Mouse (Mus musculus) midbrain, embryonic 14.5 days (tissue): ENCODE measurements around the gene Tsen34. TPM values are rescaled to one million over a fixed set of nuclear protein-coding genes. Genes with fewer than 3 reads are reported as not detected.

Experiments used
- ATAC-seq: fragments of 200-750 bp; cut with Nextera tagmentation; 2 replicates; pipeline ENCODE4 v1.8.0; 2017; ENCODE audit warnings: moderate number of reproducible peaks, moderate library complexity; ENCODE audit not compliant: low FRiP score, low TSS enrichment
- DNase-seq: peaks from one replicate; pipeline ENCODE4 v3.0.0-alpha.2; 2015
- H3K27ac ChIP-seq: fragments of 300-500 bp; sonication (generic); replicated peaks from 2 replicates; pipeline ENCODE4 v1.5.1; 2014; ENCODE audit warnings: mild to moderate bottlenecking, low read depth, low read length, moderate library complexity
- H3K27me3 ChIP-seq: fragments of 300-500 bp; sonication (generic); 2 replicates; pipeline ENCODE4 v1.6.1; 2014; ENCODE audit warnings: low read length, control low read depth, mixed read lengths; ENCODE audit not compliant: control insufficient read depth, insufficient read depth
- H3K36me3 ChIP-seq: fragments of 300-500 bp; sonication (generic); 2 replicates; pipeline ENCODE4 v1.6.1; 2014; ENCODE audit warnings: low read length, control low read depth; ENCODE audit not compliant: control insufficient read depth, insufficient read depth
- H3K4me1 ChIP-seq: fragments of 300-500 bp; sonication (generic); 2 replicates; pipeline ENCODE4 v1.6.1; 2014; ENCODE audit warnings: mild to moderate bottlenecking, antibody characterized with exemption, low read length, control low read depth; ENCODE audit not compliant: control insufficient read depth, insufficient read depth
- H3K4me2 ChIP-seq: fragments of 300-500 bp; sonication (generic); 2 replicates; pipeline ENCODE4 v1.6.1; 2014; ENCODE audit warnings: mild to moderate bottlenecking, low read length, moderate library complexity
- H3K4me3 ChIP-seq: fragments of 300-500 bp; sonication (generic); replicated peaks from 2 replicates; pipeline ENCODE4 v1.5.1; 2014; ENCODE audit warnings: low read depth, low read length
- H3K9ac ChIP-seq: fragments of 300-500 bp; sonication (generic); replicated peaks from 2 replicates; pipeline ENCODE4 v1.6.1; 2014; ENCODE audit warnings: mild to moderate bottlenecking, low read length, moderate library complexity
- H3K9me3 ChIP-seq: fragments of 300-500 bp; sonication (generic); 2 replicates; pipeline ENCODE4 v1.6.1; 2016; ENCODE audit warnings: low read length, control low read depth, mixed read lengths; ENCODE audit not compliant: control insufficient read depth
- WGBS: fragments of 180-500 bp; shearing (Covaris S2); extraction: QIAGEN DNeasy Blood & Tissue Kit; methylation state at CpG from one replicate; pipeline ENCODE4 v1.1.7; 2014; 5-methylcytosine and 5-hydroxymethylcytosine counted together
- polyA plus RNA-seq: library from polyadenylated mRNA; unstranded; fragments of >200 nt; fragmentation: Nextera tagmentation; extraction: Ambion mirVana; gene quantifications from 2 replicates; pipeline ENCODE4 v1.2.1, GENCODE M21; 2014

Tsen34 gene
- polyA plus RNA-seq, 1 experiment from 2014 or later = 232 TPM

- no peak overlapping the region for H3K9ac ChIP-seq
- no peaks in the 10 kb centered on the region for H3K9me3 ChIP-seq
- DNase-seq = no peak
- 88% methylated on average over 4 of the region's 4 CpGs for WGBS
- H3K4me2 ChIP-seq = no peak overlapping the region
- no peaks in the 10 kb centered on the region for H3K4me1 ChIP-seq
- H3K4me3 ChIP-seq = no peak overlapping the region
- ATAC-seq = no peak
- no peaks in the 10 kb centered on the region for H3K27me3 ChIP-seq
- H3K36me3 ChIP-seq = peaks cover 97% of the 10 kb centered on the region
- H3K27ac ChIP-seq = no peak overlapping the region
Measured at GRCm38 (mm10) chr7:3656966-3657365, 35.7 kb upstream of the Tsen34 start.

GRCm38 (mm10) chr7:3658578-3658977, 34.1 kb upstream of the Tsen34 start:
- Histone ChIP-seq H3K4me2 (no peak overlapping the region), H3K4me3 (no peak overlapping the region), H3K9ac (no peak overlapping the region), H3K4me1 (no peaks in the 10 kb centered on the region), H3K27ac (no peak overlapping the region), H3K27me3 (no peaks in the 10 kb centered on the region), H3K9me3 (no peaks in the 10 kb centered on the region), H3K36me3 (peaks cover 96% of the 10 kb centered on the region)
- 96% methylated on average over 14 of the region's 14 CpGs for WGBS
- DNase-seq (no peak), ATAC-seq (no peak)

GRCm38 (mm10) chr7:3664524-3665214, 28.0 kb upstream of the Tsen34 start:
- no peak for DNase-seq
- peak overlapping the region; percentile 69 for H3K27ac ChIP-seq
- H3K4me3 ChIP-seq = peak overlapping the region; percentile 52
- peak overlapping the region; percentile 51 for H3K9ac ChIP-seq
- H3K4me2 ChIP-seq = peak overlapping the region; percentile 76
- no peaks in the 10 kb centered on the region for H3K27me3 ChIP-seq
- peaks cover 35% of the 10 kb centered on the region for H3K36me3 ChIP-seq
- WGBS = 28% methylated on average over 15 of the region's 15 CpGs
- H3K9me3 ChIP-seq = no peaks in the 10 kb centered on the region
- ATAC-seq = peak; percentile 16; the same call in 1 of the 2 replicates
- H3K4me1 ChIP-seq = peaks cover 7% of the 10 kb centered on the region; the same call in 1 of the 2 replicates

- H3K9ac ChIP-seq = peak within 1 kb of the TSS; percentile 51
- 4% methylated on average over 45 of the region's 45 CpGs for WGBS
- ATAC-seq = peak; percentile 99
Measured at GRCm38 (mm10) chr7:3665215-3666114, 27.2 kb upstream of the Tsen34 start, which contains the start of gene Leng1. TSS of gene Leng1 (minus strand) at chr7:3665840.

GRCm38 (mm10) chr7:3666921-3667391, 25.7 kb upstream of the Tsen34 start:
- no peak overlapping the region for H3K9ac ChIP-seq
- no peak for ATAC-seq
- no peak overlapping the region for H3K4me3 ChIP-seq

More at GRCm38 (mm10) chr7:3665215-3666114, 27.2 kb upstream of the Tsen34 start, which contains the start of gene Leng1:
- peak; percentile 97 for DNase-seq
- H3K4me1 ChIP-seq = peaks cover 7% of the 10 kb centered on the region; the same call in 1 of the 2 replicates
- peak within 1 kb of the TSS; percentile 69 for H3K27ac ChIP-seq
- peak within 1 kb of the TSS; percentile 52 for H3K4me3 ChIP-seq
- H3K9me3 ChIP-seq = no peaks in the 10 kb centered on the region
- peaks cover 27% of the 10 kb centered on the region for H3K36me3 ChIP-seq
- H3K27me3 ChIP-seq = no peaks in the 10 kb centered on the region
- H3K4me2 ChIP-seq = peak within 1 kb of the TSS; percentile 76

GRCm38 (mm10) chr7:3674507-3675227, 18.0 kb upstream of the Tsen34 start:
- H3K4me3 ChIP-seq = no peak overlapping the region
- no peaks in the 10 kb centered on the region for H3K27me3 ChIP-seq
- no peaks in the 10 kb centered on the region for H3K4me1 ChIP-seq
- no peaks in the 10 kb centered on the region for H3K9me3 ChIP-seq
- no peak overlapping the region for H3K4me2 ChIP-seq
- WGBS = 67% methylated on average over 10 of the region's 10 CpGs
- H3K36me3 ChIP-seq = 0 out of 2 replicates have a peak, but pooled peaks cover 5% of the 10 kb centered on the region
- ATAC-seq (peak; percentile 85; the same call in 1 of the 2 replicates), DNase-seq (peak; percentile 93)
- H3K27ac ChIP-seq = no peak overlapping the region
- no peak overlapping the region for H3K9ac ChIP-seq

More at GRCm38 (mm10) chr7:3666921-3667391, 25.7 kb upstream of the Tsen34 start:
- Histone ChIP-seq H3K9me3 (no peaks in the 10 kb centered on the region), H3K27ac (no peak overlapping the region), H3K36me3 (peaks cover 15% of the 10 kb centered on the region), H3K4me2 (no peak overlapping the region), H3K4me1 (peaks cover 7% of the 10 kb centered on the region; the same call in 1 of the 2 replicates), H3K27me3 (no peaks in the 10 kb centered on the region)
- 18% methylated on average over 14 of the region's 14 CpGs for WGBS
- no peak for DNase-seq

- Histone ChIP-seq H3K4me2 (no peak overlapping the region), H3K4me3 (no peak overlapping the region), H3K27ac (no peak overlapping the region), H3K4me1 (no peaks in the 10 kb centered on the region), H3K9ac (no peak overlapping the region), H3K27me3 (no peaks in the 10 kb centered on the region), H3K36me3 (0 out of 2 replicates have a peak, but pooled peaks cover 5% of the 10 kb centered on the region), H3K9me3 (no peaks in the 10 kb centered on the region)
- 82% methylated on average over 3 of the region's 3 CpGs for WGBS
- ATAC-seq = no peak
- DNase-seq = no peak
Measured at GRCm38 (mm10) chr7:3675228-3675548, 17.5 kb upstream of the Tsen34 start.

- no peak overlapping the region for H3K4me3 ChIP-seq
- no peaks in the 10 kb centered on the region for H3K9me3 ChIP-seq
- no peak overlapping the region for H3K27ac ChIP-seq
- WGBS = 89% methylated on average over 12 of the region's 12 CpGs
- H3K27me3 ChIP-seq = no peaks in the 10 kb centered on the region
- H3K36me3 ChIP-seq = 0 out of 2 replicates have a peak, but pooled peaks cover 5% of the 10 kb centered on the region
- no peak overlapping the region for H3K4me2 ChIP-seq
- DNase-seq = no peak
- ATAC-seq = no peak
- no peak overlapping the region for H3K9ac ChIP-seq
- no peaks in the 10 kb centered on the region for H3K4me1 ChIP-seq
Measured at GRCm38 (mm10) chr7:3676371-3676770, 16.3 kb upstream of the Tsen34 start.
